Mouse (Mus musculus) cerebellum, adult 9-11 months (tissue): ENCODE data around the gene AL732309.1.
"Not testable (repeated sequence)": the region's sequence is repeated elsewhere in the genome, so short reads cannot be mapped to it uniquely, and the experiment has no call there.

Experiments used
- DNase-seq: peaks from one replicate; pipeline ENCODE4 v3.0.0; 2022

The AL732309.1 gene

GRCm38 (mm10) chr2:25267241-25267640 lies 20.6 kb upstream of the AL732309.1 start:
- peak; percentile 81 for DNase-seq

GRCm38 (mm10) chr2:25266720-25267119 lies 20.1 kb upstream of the AL732309.1 start:
- DNase-seq = peak; percentile 88

- DNase-seq = peak; percentile 99
Measured at GRCm38 (mm10) chr2:25265897-25266656, 19.4 kb upstream of the AL732309.1 start.

- peak; percentile 95 for DNase-seq
Measured at GRCm38 (mm10) chr2:25264851-25265250, 18.2 kb upstream of the AL732309.1 start.

- DNase-seq = peak; percentile 67
Measured at GRCm38 (mm10) chr2:25264286-25264660, 17.6 kb upstream of the AL732309.1 start.

- peak; percentile 79 for DNase-seq
Measured at GRCm38 (mm10) chr2:25263623-25264285, 17.1 kb upstream of the AL732309.1 start.

- DNase-seq = peak; percentile 87
Measured at GRCm38 (mm10) chr2:25262795-25263622, 16.3 kb upstream of the AL732309.1 start.

- DNase-seq = peak; percentile 99
Measured at GRCm38 (mm10) chr2:25262291-25262767, 15.7 kb upstream of the AL732309.1 start, which contains the start of gene Tprn. Tprn (plus strand) TSS chr2:25262618.

GRCm38 (mm10) chr2:25261870-25262269 lies 15.2 kb upstream of the AL732309.1 start:
- no peak for DNase-seq

- DNase-seq = no peak
Measured at GRCm38 (mm10) chr2:25258887-25259286, 12.2 kb upstream of the AL732309.1 start.

GRCm38 (mm10) chr2:25257250-25257649 lies 10.6 kb upstream of the AL732309.1 start:
- not testable (repeated sequence) for DNase-seq

- DNase-seq = not testable (repeated sequence)
Measured at GRCm38 (mm10) chr2:25256443-25257109, 9.9 kb upstream of the AL732309.1 start.

GRCm38 (mm10) chr2:25255284-25255779 lies 8.7 kb upstream of the AL732309.1 start, which contains the start of gene Tmem203:
Tmem203 (plus strand) TSS chr2:25255439.
- peak; percentile 86 for DNase-seq

- DNase-seq = no peak
Measured at GRCm38 (mm10) chr2:25252331-25252730, 5.7 kb upstream of the AL732309.1 start.

- no peak for DNase-seq
Measured at GRCm38 (mm10) chr2:25244144-25244543, 2.5 kb downstream of the AL732309.1 start.

GRCm38 (mm10) chr2:25243342-25243741 lies 3.3 kb downstream of the AL732309.1 start:
- peak; percentile 63 for DNase-seq

- DNase-seq = peak; percentile 68
Measured at GRCm38 (mm10) chr2:25242101-25242506, 4.6 kb downstream of the AL732309.1 start, which contains the start of the genes Rnf208 and Cysrt1. Rnf208 (plus strand) TSS chr2:25242255. Cysrt1 (minus strand) TSS chr2:25242452.

GRCm38 (mm10) chr2:25241438-25241775 lies 5.3 kb downstream of the AL732309.1 start:
- peak; percentile 60 for DNase-seq

- DNase-seq = peak; percentile 83
Measured at GRCm38 (mm10) chr2:25240723-25241437, 5.8 kb downstream of the AL732309.1 start.

GRCm38 (mm10) chr2:25240310-25240709 lies 6.4 kb downstream of the AL732309.1 start:
- peak; percentile 56 for DNase-seq

GRCm38 (mm10) chr2:25239766-25240165 lies 6.9 kb downstream of the AL732309.1 start:
- DNase-seq = peak; percentile 60
